In the genomic region with DNA sequence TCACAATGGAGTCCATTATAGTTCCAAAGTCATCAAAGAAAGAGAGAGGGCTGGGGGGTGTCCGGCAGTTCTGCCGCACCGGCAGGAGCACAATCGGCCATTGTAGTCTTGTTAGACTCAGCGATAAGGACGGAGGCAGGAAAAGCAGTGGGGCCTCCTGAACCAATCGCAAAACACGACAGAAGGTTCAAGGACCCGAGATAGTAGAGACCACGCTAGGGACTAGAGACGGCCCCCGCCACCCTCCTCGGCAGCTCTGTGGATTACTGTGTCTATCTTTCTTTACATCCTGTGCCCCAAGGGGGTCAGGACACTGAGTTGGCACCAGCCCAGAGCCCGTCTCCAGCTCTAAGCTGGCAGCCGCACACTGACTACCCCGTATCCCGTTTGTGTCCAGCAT, we compare ENCODE assay signal across 8 mouse cellular contexts. TPM values are rescaled to one million over a fixed set of nuclear protein-coding genes. Genes with fewer than 3 reads are reported as not detected.
DNase-seq lines count a peak whose midpoint lies in the region; ATAC-seq and TF ChIP-seq lines count a peak whose summit lies in the region.

No protein-coding gene starts in this region.

- no peak overlapping the region for H3K27ac ChIP-seq in thymus, adult 2 months (ENCODE audit: control insufficient read depth, insufficient read depth, low read length)
- 0 out of 2 replicates have a peak overlapping the region, but pooled peaks have one; percentile 33 for H3K27ac ChIP-seq in liver, embryonic 15.5 days (replicated peaks)

- peaks cover 21% of the 10 kb centered on the region for H3K4me1 ChIP-seq in thymus, adult 2 months (replicated peaks; ENCODE audit: control insufficient read depth, insufficient read depth, low read length)
- H3K4me1 ChIP-seq in liver, embryonic 15.5 days (replicated peaks): peaks cover 10% of the 10 kb centered on the region

- H3K4me2 ChIP-seq in liver, embryonic 15.5 days: no peak overlapping the region

- ATAC-seq in liver, embryonic 15.5 days (ENCODE audit: insufficient read depth): peak; percentile 41; the same call in 1 of the 2 replicates
- ATAC-seq in erythroblast, adult 5-6 weeks (replicated peaks; ENCODE audit: low FRiP score, poor library complexity, severe bottlenecking): no peak

- no peak for TF ChIP-seq POLR2A in thymus, adult 2 months (IDR thresholded peaks at IDR 0.05; ENCODE audit: control insufficient read depth, extremely low read depth, insufficient read depth, low read length, poor library complexity)

- WGBS in thymus, adult 2 months: 11% methylated on average over 17 of the region's 17 CpGs
- 22% methylated on average over 17 of the region's 17 CpGs for WGBS in liver, embryonic 15.5 days (ENCODE audit: insufficient replicate concordance)

- no peak overlapping the region for H3K4me3 ChIP-seq in thymus, adult 2 months (ENCODE audit: control insufficient read depth, insufficient read depth, low read length)
- H3K4me3 ChIP-seq in liver, embryonic 15.5 days (replicated peaks): no peak overlapping the region

- no peak overlapping the region for H3K9ac ChIP-seq in liver, embryonic 15.5 days

- no peak for TF ChIP-seq CTCF in thymus, adult 2 months (IDR thresholded peaks at IDR 0.05; ENCODE audit: borderline replicate concordance, control insufficient read depth, extremely low read depth, insufficient read depth, low read length, poor library complexity)

- H3K9me3 ChIP-seq in liver, embryonic 15.5 days (replicated peaks): no peaks in the 10 kb centered on the region

- H3K36me3 ChIP-seq in thymus, adult 2 months (ENCODE audit: control insufficient read depth, insufficient read depth, low read length): no peaks in the 10 kb centered on the region
- no peaks in the 10 kb centered on the region for H3K36me3 ChIP-seq in liver, embryonic 15.5 days (replicated peaks)

- DNase-seq in cerebellum, adult 18-20 months: peak; percentile 24 to 42
- DNase-seq in cerebellum, adult 9-11 months: no peak
- DNase-seq in thymus, postnatal 0 days (ENCODE audit: low spot score): peak; percentile 33
- no peak for DNase-seq in thymus, adult 2 months
- DNase-seq in gastrocnemius, postnatal 10 days: no peak
- DNase-seq in layer of hippocampus, postnatal 36 days: no peak

- H3K27me3 ChIP-seq in thymus, adult 2 months (ENCODE audit: control insufficient read depth, insufficient read depth, low read length): no peaks in the 10 kb centered on the region
- H3K27me3 ChIP-seq in liver, embryonic 15.5 days: peaks cover 35% of the 10 kb centered on the region

RNA-seq across cellular contexts. Expression of a gene that starts 48.6 kb away (rescaled TPM):
- polyA plus RNA-seq in thymus, postnatal 0 days (2015; fragmentation: Nextera tagmentation; extraction: Ambion mirVana): 25.1 and 26.8 TPM in 2 replicates
- 54.7 and 56.8 TPM in 2 replicates for polyA plus RNA-seq in thymus, adult 2 months (2012; rRNA removed)
- 2.8 and 2.9 TPM in 2 replicates for polyA plus RNA-seq in liver, embryonic 15.5 days (2015; fragmentation: Nextera tagmentation; extraction: Ambion mirVana)
- total RNA-seq in gastrocnemius, postnatal 10 days (2021): 1 to 10 TPM; 6.2 to 9.1 TPM
- total RNA-seq in layer of hippocampus, postnatal 36 days (2021): 10 to 100 TPM; 57.3 to 59.4 TPM
- total RNA-seq in erythroblast, adult 5-6 weeks (2015; ENCODE audit: low replicate concordance): 4.8 and 7.7 TPM in 2 replicates
- 4.3 and 9.4 TPM in 2 replicates for total RNA-seq in erythroblast, adult 5-6 weeks (2017; ENCODE audit: low replicate concordance)

Comparison
In these comparisons a context has a peak if more than half of its experiments do, and no peak if none do; other contexts are left out.
1. DNase-seq: peak in cerebellum, adult 18-20 months (2 of 2) and thymus, postnatal 0 days (single experiment); none in cerebellum, adult 9-11 months (single experiment), thymus, adult 2 months (single experiment), gastrocnemius, postnatal 10 days (single experiment) and layer of hippocampus, postnatal 36 days (0 of 2).
2. RNA of a gene that starts 48.6 kb away (total RNA-seq): 57.3 to 59.4 TPM in layer of hippocampus, postnatal 36 days; 4.3 to 9.4 TPM in erythroblast, adult 5-6 weeks and 6.2 to 9.1 TPM in gastrocnemius, postnatal 10 days; every median in the first group is over 4 times any median in the second.